Mouse (Mus musculus) bone marrow macrophage, adult 2 months (primary cell): Measurements from ENCODE around the gene Izumo1r.

Source experiments
- CTCF ChIP-seq: IDR thresholded peaks from 2 replicates; pipeline ENCODE4 v1.5.1; 2012; ENCODE audit warnings: low read depth, mild to moderate bottlenecking, low read length, moderate library complexity
- POLR2A ChIP-seq: IDR thresholded peaks from 2 replicates; pipeline ENCODE4 v1.6.1; 2012; ENCODE audit warnings: mild to moderate bottlenecking, low read depth, low read length, borderline replicate concordance

- TF ChIP-seq POLR2A (no peak), CTCF (no peak)
Measured at GRCm38 (mm10) chr9:14885954-14886353, 17.8 kb downstream of the Izumo1r start.
